Mouse (Mus musculus): ENCODE data around the gene Anks1b. TPM values are rescaled to one million over a fixed set of nuclear protein-coding genes. Genes with fewer than 3 reads are reported as not detected.

The Anks1b gene
- total and polyA plus RNA-seq, 3 experiments = not detected

GRCm38 (mm10) chr10:90785680-90786079, 912.4 kb downstream of the Anks1b start:
- no peak for TF ChIP-seq JUND (IDR thresholded peaks at IDR 0.05; ENCODE audit: low read depth, low read length)
- Histone ChIP-seq H3K36me3 (ENCODE audit: control insufficient read depth in 1 of 2, insufficient read depth in 2 of 2, low read length in 2 of 2) (no peaks in the 10 kb centered on the region), H3K27ac (ENCODE audit: control insufficient read depth, low read depth, low read length) (no peak overlapping the region), H3K27me3 (ENCODE audit: control insufficient read depth in 1 of 2, insufficient read depth in 2 of 2, low read length in 2 of 2) (no peaks in the 10 kb centered on the region; a peak in 1 of 4 replicates), H3K9me3 (replicated peaks; ENCODE audit: insufficient read depth, low read length) (no peaks in the 10 kb centered on the region), H3K4me1 (ENCODE audit: control insufficient read depth in 1 of 2, insufficient read depth in 2 of 2, low read length in 2 of 2) (no peaks in the 10 kb centered on the region), H3K4me3 (ENCODE audit: control insufficient read depth in 1 of 2, insufficient read depth in 1 of 2, low read depth in 2 of 2, low read length in 2 of 2) (no peak overlapping the region), H3K9ac (ENCODE audit: control insufficient read depth, low read depth, low read length, poor library complexity, severe bottlenecking) (no peak overlapping the region), H3K79me2 (ENCODE audit: control insufficient read depth, insufficient read depth, low read length, poor library complexity) (no peaks in the 10 kb centered on the region)
- no peak for DNase-seq (ENCODE audit: low read depth, low spot score)

- no peak overlapping the region for H3K9ac ChIP-seq (ENCODE audit: control insufficient read depth, low read depth, low read length, poor library complexity, severe bottlenecking)
- TF ChIP-seq MAZ (IDR thresholded peaks at IDR 0.05; ENCODE audit: low read depth, low read length) = no peak
- TF ChIP-seq POLR2AphosphoS5 (IDR thresholded peaks at IDR 0.05; ENCODE audit: borderline replicate concordance, low read depth, low read length) = no peak
- no peak for TF ChIP-seq TAL1 (IDR thresholded peaks at IDR 0.05; ENCODE audit: low read length)
- no peak for TF ChIP-seq MAFK (IDR thresholded peaks at IDR 0.05; ENCODE audit: borderline replicate concordance, low read depth, low read length)
- TF ChIP-seq ZC3H11A (IDR thresholded peaks at IDR 0.05; ENCODE audit: low read depth, low read length) = no peak
- no peak for TF ChIP-seq SIN3A (IDR thresholded peaks at IDR 0.05; ENCODE audit: low read length)
- no peak for TF ChIP-seq RAD21 (IDR thresholded peaks at IDR 0.05; ENCODE audit: low read depth, low read length)
- no peak for TF ChIP-seq NELFE (IDR thresholded peaks at IDR 0.05; ENCODE audit: low read depth, low read length)
- no peak for TF ChIP-seq MAX (IDR thresholded peaks at IDR 0.05; ENCODE audit: low read length)
- TF ChIP-seq KAT2A (conservative IDR thresholded peaks at IDR 0.05; ENCODE audit: low read depth, low read length) = no peak
- no peak for TF ChIP-seq ELF1 (IDR thresholded peaks at IDR 0.05; ENCODE audit: low read depth, low read length)
- no peak for TF ChIP-seq UBTF (IDR thresholded peaks at IDR 0.05; ENCODE audit: borderline replicate concordance, insufficient read depth, low read depth, low read length)
- H3K27me3 ChIP-seq (ENCODE audit: control insufficient read depth in 1 of 2, insufficient read depth in 2 of 2, low read length in 2 of 2) = no peaks in the 10 kb centered on the region
- no peaks in the 10 kb centered on the region for H3K9me3 ChIP-seq (replicated peaks; ENCODE audit: insufficient read depth, low read length)
- no peak for DNase-seq (ENCODE audit: low read depth, low spot score)
- H3K27ac ChIP-seq (ENCODE audit: control insufficient read depth, low read depth, low read length) = no peak overlapping the region
- no peaks in the 10 kb centered on the region for H3K4me1 ChIP-seq (ENCODE audit: control insufficient read depth in 1 of 2, insufficient read depth in 2 of 2, low read length in 2 of 2)
- no peaks in the 10 kb centered on the region for H3K36me3 ChIP-seq (ENCODE audit: control insufficient read depth in 1 of 2, insufficient read depth in 2 of 2, low read length in 2 of 2)
- no peak overlapping the region for H3K4me3 ChIP-seq (ENCODE audit: control insufficient read depth in 1 of 2, insufficient read depth in 1 of 2, low read depth in 2 of 2, low read length in 2 of 2)
- H3K79me2 ChIP-seq (ENCODE audit: control insufficient read depth, insufficient read depth, low read length, poor library complexity) = no peaks in the 10 kb centered on the region
Observed at GRCm38 (mm10) chr10:90803112-90803511, 929.8 kb downstream of the Anks1b start.

- no peaks in the 10 kb centered on the region for H3K4me1 ChIP-seq (ENCODE audit: control insufficient read depth in 1 of 2, insufficient read depth in 2 of 2, low read length in 2 of 2)
- TF ChIP-seq SMC3 (IDR thresholded peaks at IDR 0.05; ENCODE audit: low read depth, low read length) (no peak), MAFK (IDR thresholded peaks at IDR 0.05; ENCODE audit: borderline replicate concordance, low read depth, low read length) (no peak), POLR2A (IDR thresholded peaks at IDR 0.05; ENCODE audit: control insufficient read depth in 1 of 2, insufficient read depth in 1 of 2, low read depth in 1 of 2, low read length in 2 of 2, poor library complexity in 1 of 2) (no peak), GABPA (IDR thresholded peaks at IDR 0.05; ENCODE audit: low read depth, low read length) (no peak), ZMIZ1 (IDR thresholded peaks at IDR 0.05; ENCODE audit: low read depth, low read length) (no peak), ZNF384 (IDR thresholded peaks at IDR 0.05; ENCODE audit: low read depth, low read length) (no peak), EP300 (IDR thresholded peaks at IDR 0.05; ENCODE audit: low read depth in 1 of 2, low read length in 2 of 2) (no peak), NRF1 (IDR thresholded peaks at IDR 0.05; ENCODE audit: insufficient read depth, low read depth, low read length, poor library complexity, severe bottlenecking) (no peak), CTCF (IDR thresholded peaks at IDR 0.05 in 2 of 3, conservative IDR thresholded peaks at IDR 0.05 in 1 of 3; ENCODE audit: control insufficient read depth in 1 of 3, insufficient read depth in 1 of 3, low read depth in 2 of 3, low read length in 3 of 3, poor library complexity in 1 of 3, severe bottlenecking in 1 of 3) (no peak), TBP (IDR thresholded peaks at IDR 0.05; ENCODE audit: low read depth, low read length) (no peak), ETS1 (IDR thresholded peaks at IDR 0.05; ENCODE audit: low read depth, low read length) (no peak), SIN3A (IDR thresholded peaks at IDR 0.05; ENCODE audit: low read length) (no peak), E2F4 (IDR thresholded peaks at IDR 0.05; ENCODE audit: borderline replicate concordance, low read depth, low read length) (no peak), JUND (IDR thresholded peaks at IDR 0.05; ENCODE audit: low read depth, low read length) (no peak), TCF12 (IDR thresholded peaks at IDR 0.05; ENCODE audit: low read depth, low read length) (no peak), POLR2AphosphoS5 (IDR thresholded peaks at IDR 0.05; ENCODE audit: borderline replicate concordance, low read depth, low read length) (no peak), NELFE (IDR thresholded peaks at IDR 0.05; ENCODE audit: low read depth, low read length) (no peak), MYC (IDR thresholded peaks at IDR 0.05; ENCODE audit: low read depth, low read length) (no peak), ELF1 (IDR thresholded peaks at IDR 0.05; ENCODE audit: low read depth, low read length) (no peak), UBTF (IDR thresholded peaks at IDR 0.05; ENCODE audit: borderline replicate concordance, insufficient read depth, low read depth, low read length) (no peak)
- no peaks in the 10 kb centered on the region for H3K9me3 ChIP-seq (replicated peaks; ENCODE audit: insufficient read depth, low read length)
- H3K4me3 ChIP-seq (ENCODE audit: control insufficient read depth in 1 of 2, insufficient read depth in 1 of 2, low read depth in 2 of 2, low read length in 2 of 2) = no peak overlapping the region
- no peaks in the 10 kb centered on the region for H3K36me3 ChIP-seq (ENCODE audit: control insufficient read depth in 1 of 2, insufficient read depth in 2 of 2, low read length in 2 of 2)
- H3K27ac ChIP-seq (ENCODE audit: control insufficient read depth, low read depth, low read length) = no peak overlapping the region
- no peak for DNase-seq (ENCODE audit: low read depth, low spot score)
- no peaks in the 10 kb centered on the region for H3K79me2 ChIP-seq (ENCODE audit: control insufficient read depth, insufficient read depth, low read length, poor library complexity)
- H3K27me3 ChIP-seq (ENCODE audit: control insufficient read depth in 1 of 2, insufficient read depth in 2 of 2, low read length in 2 of 2) = no peaks in the 10 kb centered on the region
- H3K9ac ChIP-seq (ENCODE audit: control insufficient read depth, low read depth, low read length, poor library complexity, severe bottlenecking) = no peak overlapping the region
Observed at GRCm38 (mm10) chr10:90804602-90805095, 931.3 kb downstream of the Anks1b start.
